Mouse (Mus musculus): Measurements from ENCODE around the gene Akr1b10. TPM values are rescaled to one million over a fixed set of nuclear protein-coding genes. Genes with fewer than 3 reads are reported as not detected.
A peak's percentile ranks its signal among the peaks of the same experiment; 100 is the strongest.
"Not testable (repeated sequence)": the region's sequence is repeated elsewhere in the genome, so short reads cannot be mapped to it uniquely, and the experiment has no call there.

The Akr1b10 gene
- polyA plus RNA-seq, 1 experiment from 2014 or later = 12.3 TPM

- Histone ChIP-seq H3K9ac (no peak overlapping the region), H3K9me3 (no peaks in the 10 kb centered on the region), H3K27ac (no peak overlapping the region), H3K4me2 (replicated peaks) (peak overlapping the region; percentile 77; the same call in 1 of the 2 replicates), H3K27me3 (replicated peaks) (no peaks in the 10 kb centered on the region), H3K4me3 (no peak overlapping the region), H3K4me1 (no peaks in the 10 kb centered on the region; the same call in 1 of the 2 replicates), H3K36me3 (no peaks in the 10 kb centered on the region)
- no peak for ATAC-seq (ENCODE audit: low FRiP score, low read depth)
- WGBS = 51% methylated on average over 8 of the region's 8 CpGs
Measured at GRCm38 (mm10) chr6:34383401-34383800, 617 bp upstream of the Akr1b10 start.

GRCm38 (mm10) chr6:34384701-34385370, 818 bp downstream of the Akr1b10 start:
- WGBS = 4% methylated on average over 13 of the region's 13 CpGs
- H3K4me2 ChIP-seq (replicated peaks) = peak overlapping the region; percentile 77
- no peaks in the 10 kb centered on the region for H3K27me3 ChIP-seq (replicated peaks)
- no peaks in the 10 kb centered on the region for H3K9me3 ChIP-seq
- H3K4me3 ChIP-seq = peak overlapping the region; percentile 43
- 0 out of 2 replicates have a peak overlapping the region, but pooled peaks have one; percentile 48 for H3K9ac ChIP-seq
- ATAC-seq (ENCODE audit: low FRiP score, low read depth) = 0 out of 2 replicates have a peak, but pooled peaks have one; percentile 56
- no peaks in the 10 kb centered on the region for H3K36me3 ChIP-seq
- H3K4me1 ChIP-seq = no peaks in the 10 kb centered on the region; the same call in 1 of the 2 replicates
- no peak overlapping the region for H3K27ac ChIP-seq

DNA sequence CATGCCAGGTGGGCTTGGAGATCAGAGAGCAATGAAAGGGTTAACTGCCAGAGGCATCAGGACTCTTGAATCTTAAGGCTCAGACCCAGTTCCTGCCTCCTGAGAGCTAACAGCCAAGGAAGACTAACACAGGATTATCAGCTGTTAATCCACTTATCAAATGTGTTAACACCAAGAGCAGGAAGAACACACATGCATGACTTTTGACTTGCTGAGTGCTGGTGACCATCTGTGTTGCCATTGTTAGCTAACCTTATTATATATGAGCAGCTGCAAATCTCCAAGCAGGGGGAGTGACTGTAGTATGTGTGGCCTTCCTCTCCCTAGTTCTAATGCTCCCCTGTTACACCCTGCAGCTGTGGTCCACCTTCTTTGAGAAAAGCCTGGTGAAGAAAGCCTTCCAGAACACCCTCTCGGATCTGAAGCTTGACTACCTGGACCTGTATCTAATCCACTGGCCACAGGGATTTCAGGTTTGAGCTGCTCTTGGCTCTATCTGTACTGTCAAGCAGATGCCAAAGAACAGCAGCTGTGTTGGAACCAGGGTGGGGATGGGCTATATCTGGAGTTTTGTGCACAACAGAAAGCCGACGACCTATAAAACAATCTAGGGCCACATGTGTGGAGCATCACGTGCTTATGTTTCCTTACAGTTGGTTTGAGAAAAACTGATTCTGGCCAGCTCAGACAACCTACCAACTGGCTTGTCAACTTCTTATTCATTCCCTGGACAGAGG, 4.6 kb downstream of the Akr1b10 start:
- Histone ChIP-seq H3K27me3 (replicated peaks) (no peaks in the 10 kb centered on the region), H3K4me2 (replicated peaks) (no peak overlapping the region), H3K9me3 (no peaks in the 10 kb centered on the region), H3K36me3 (no peaks in the 10 kb centered on the region), H3K27ac (no peak overlapping the region), H3K4me3 (no peak overlapping the region), H3K4me1 (no peaks in the 10 kb centered on the region; the same call in 1 of the 2 replicates), H3K9ac (no peak overlapping the region)
- ATAC-seq (ENCODE audit: low FRiP score, low read depth) = no peak
- whole genome bisulfite sequencing = 96% methylated on average over 4 of the region's 4 CpGs

DNA sequence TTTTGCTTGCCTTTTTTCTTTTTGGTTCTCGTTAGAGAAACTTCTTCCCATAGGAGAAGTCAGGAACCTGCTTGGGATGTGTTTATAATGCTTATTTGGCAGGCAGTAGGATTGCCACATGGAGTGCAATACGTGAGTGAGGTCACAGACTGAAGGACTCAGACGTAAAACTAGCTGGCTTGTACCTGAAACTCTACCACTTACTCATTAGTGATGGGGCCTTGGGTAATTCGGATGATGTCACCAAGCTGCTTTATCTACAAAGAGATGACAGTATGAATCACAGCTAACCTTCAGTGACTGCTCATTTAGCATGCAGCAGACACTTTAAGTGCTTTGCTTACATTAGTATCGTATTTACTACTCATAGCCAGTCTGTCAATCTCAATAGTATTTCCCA, 11.9 kb downstream of the Akr1b10 start:
- no peaks in the 10 kb centered on the region for H3K27me3 ChIP-seq (replicated peaks)
- ATAC-seq (ENCODE audit: low FRiP score, low read depth) = no peak
- H3K4me3 ChIP-seq = no peak overlapping the region
- H3K9me3 ChIP-seq = no peaks in the 10 kb centered on the region
- H3K4me2 ChIP-seq (replicated peaks) = no peak overlapping the region
- H3K9ac ChIP-seq = no peak overlapping the region
- WGBS = 88% methylated on average over 5 of the region's 5 CpGs
- no peaks in the 10 kb centered on the region for H3K4me1 ChIP-seq
- H3K36me3 ChIP-seq = no peaks in the 10 kb centered on the region
- H3K27ac ChIP-seq = no peak overlapping the region

DNA sequence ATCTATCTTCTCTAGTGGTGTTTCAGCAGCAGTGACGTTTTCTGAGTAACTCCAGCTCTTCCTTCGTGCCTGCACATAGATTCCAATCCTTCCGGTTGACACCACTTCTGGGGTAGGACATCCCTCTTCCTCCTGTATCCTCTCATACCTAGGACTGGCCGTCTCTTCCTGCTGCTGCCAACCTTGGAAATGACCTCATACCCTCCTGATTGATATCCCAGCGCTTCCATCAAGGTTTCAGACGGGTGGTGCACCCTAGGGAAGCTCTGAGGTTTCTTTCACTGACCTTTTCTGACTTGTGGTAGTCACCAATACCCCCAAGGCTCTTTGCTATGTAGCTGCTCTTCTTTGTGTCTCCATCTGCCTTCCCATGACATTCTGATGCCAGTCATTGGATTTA, 14.4 kb downstream of the Akr1b10 start:
- 83% methylated on average over 6 of the region's 6 CpGs for WGBS
- no peaks in the 10 kb centered on the region for H3K36me3 ChIP-seq
- no peak for ATAC-seq (ENCODE audit: low FRiP score, low read depth)
- no peaks in the 10 kb centered on the region for H3K4me1 ChIP-seq
- H3K9me3 ChIP-seq = no peaks in the 10 kb centered on the region
- H3K27me3 ChIP-seq (replicated peaks) = no peaks in the 10 kb centered on the region
- no peak overlapping the region for H3K27ac ChIP-seq
- H3K4me3 ChIP-seq = no peak overlapping the region
- H3K4me2 ChIP-seq (replicated peaks) = no peak overlapping the region
- no peak overlapping the region for H3K9ac ChIP-seq

DNA sequence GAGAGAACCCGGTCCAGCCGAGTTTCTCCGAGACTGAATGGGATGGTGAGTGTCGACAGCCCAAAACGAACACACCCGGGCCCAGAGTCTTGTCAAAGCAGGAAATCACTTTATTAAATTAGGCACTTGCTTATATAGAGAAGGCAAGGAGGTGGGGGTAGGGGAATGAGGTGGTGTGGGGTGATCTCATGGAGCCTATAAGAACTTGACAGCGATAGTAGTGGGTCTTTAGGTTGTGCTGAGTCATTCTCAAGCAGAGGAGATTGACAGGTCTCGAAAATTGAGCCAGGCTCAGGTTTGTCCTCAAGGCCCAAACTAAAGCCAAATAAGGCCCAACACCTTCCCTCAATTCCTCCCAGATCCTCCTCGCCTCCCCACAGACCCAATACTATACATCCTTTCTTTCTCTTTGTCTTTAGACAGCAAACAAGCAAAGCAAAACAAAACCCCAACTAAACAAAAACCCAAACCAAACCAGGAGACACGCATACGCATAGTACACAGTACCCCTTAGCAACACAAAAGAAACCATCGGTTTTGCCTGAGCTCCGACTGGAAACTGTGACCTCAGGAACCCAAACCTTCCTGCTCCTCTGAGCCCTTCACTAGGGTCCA, 15.7 kb downstream of the Akr1b10 start:
- WGBS = 89% methylated on average over 13 of the region's 13 CpGs
- no peak overlapping the region for H3K4me2 ChIP-seq (replicated peaks)
- H3K27me3 ChIP-seq (replicated peaks) = no peaks in the 10 kb centered on the region
- no peak overlapping the region for H3K27ac ChIP-seq
- H3K36me3 ChIP-seq = no peaks in the 10 kb centered on the region
- ATAC-seq (ENCODE audit: low FRiP score, low read depth) = no peak
- no peaks in the 10 kb centered on the region for H3K4me1 ChIP-seq
- H3K9ac ChIP-seq = no peak overlapping the region
- no peaks in the 10 kb centered on the region for H3K9me3 ChIP-seq
- no peak overlapping the region for H3K4me3 ChIP-seq

- H3K4me3 ChIP-seq = no peak overlapping the region
- H3K9me3 ChIP-seq = no peaks in the 10 kb centered on the region
- H3K27me3 ChIP-seq (replicated peaks) = no peaks in the 10 kb centered on the region
- no peak overlapping the region for H3K4me2 ChIP-seq (replicated peaks)
- H3K9ac ChIP-seq = no peak overlapping the region
- no peaks in the 10 kb centered on the region for H3K4me1 ChIP-seq
- ATAC-seq (ENCODE audit: low FRiP score, low read depth) = no peak
- WGBS = 85% methylated on average over 2 of the region's 2 CpGs
- no peaks in the 10 kb centered on the region for H3K36me3 ChIP-seq
- H3K27ac ChIP-seq = no peak overlapping the region
Measured at GRCm38 (mm10) chr6:34400696-34401095, 16.7 kb downstream of the Akr1b10 start.

- no peaks in the 10 kb centered on the region for H3K27me3 ChIP-seq (replicated peaks)
- no peak for ATAC-seq (ENCODE audit: low FRiP score, low read depth)
- H3K4me3 ChIP-seq = no peak overlapping the region
- WGBS = 89% methylated on average over 4 of the region's 4 CpGs
- H3K36me3 ChIP-seq = no peaks in the 10 kb centered on the region
- H3K4me2 ChIP-seq (replicated peaks) = no peak overlapping the region
- no peak overlapping the region for H3K9ac ChIP-seq
- no peaks in the 10 kb centered on the region for H3K4me1 ChIP-seq
- H3K27ac ChIP-seq = no peak overlapping the region
- no peaks in the 10 kb centered on the region for H3K9me3 ChIP-seq
Measured at GRCm38 (mm10) chr6:34406746-34407145, 22.7 kb downstream of the Akr1b10 start.

DNA sequence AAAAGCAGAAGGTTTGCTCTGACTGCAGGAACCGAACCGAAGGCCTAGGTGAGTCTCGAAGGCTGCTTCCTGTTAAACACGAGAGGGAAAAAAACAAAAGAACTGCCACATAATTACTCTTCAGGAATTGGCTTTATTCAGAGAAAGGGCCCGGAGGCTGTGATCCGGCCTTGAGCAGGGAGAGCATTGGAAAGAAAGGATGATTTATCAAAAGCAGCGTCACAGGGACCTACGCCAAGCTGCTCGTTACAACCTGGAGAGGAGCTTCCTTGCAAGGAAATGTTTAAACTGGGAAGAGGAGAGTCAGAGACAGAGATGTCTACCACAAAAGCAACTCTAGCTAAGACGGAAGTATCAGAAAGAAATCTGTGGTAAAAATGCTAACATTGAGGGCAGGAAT, 23.4 kb downstream of the Akr1b10 start:
- WGBS = 80% methylated on average over 10 of the region's 10 CpGs
- H3K9me3 ChIP-seq = no peaks in the 10 kb centered on the region
- H3K27me3 ChIP-seq (replicated peaks) = no peaks in the 10 kb centered on the region
- no peak for ATAC-seq (ENCODE audit: low FRiP score, low read depth)
- no peaks in the 10 kb centered on the region for H3K36me3 ChIP-seq
- no peak overlapping the region for H3K9ac ChIP-seq
- no peak overlapping the region for H3K4me3 ChIP-seq
- no peaks in the 10 kb centered on the region for H3K4me1 ChIP-seq
- no peak overlapping the region for H3K27ac ChIP-seq
- H3K4me2 ChIP-seq (replicated peaks) = no peak overlapping the region

- 79% methylated on average over 6 of the region's 6 CpGs for WGBS
- ATAC-seq (ENCODE audit: low FRiP score, low read depth) = no peak
- H3K4me3 ChIP-seq = no peak within 1 kb of the TSS
- H3K27ac ChIP-seq = no peak within 1 kb of the TSS
- H3K36me3 ChIP-seq = no peaks in the 10 kb centered on the region
- H3K27me3 ChIP-seq (replicated peaks) = no peaks in the 10 kb centered on the region
- no peak within 1 kb of the TSS for H3K9ac ChIP-seq
- H3K9me3 ChIP-seq = no peaks in the 10 kb centered on the region
- H3K4me2 ChIP-seq (replicated peaks) = no peak within 1 kb of the TSS
- no peaks in the 10 kb centered on the region for H3K4me1 ChIP-seq
Measured at GRCm38 (mm10) chr6:34412023-34412422, 28.0 kb downstream of the Akr1b10 start, which contains the start of gene Akr1b7. Gene Akr1b7 (plus strand): TSS chr6:34412334.

- H3K4me1 ChIP-seq = no peaks in the 10 kb centered on the region
- H3K36me3 ChIP-seq = no peaks in the 10 kb centered on the region
- H3K9me3 ChIP-seq = no peaks in the 10 kb centered on the region
- H3K4me3 ChIP-seq = no peak overlapping the region
- ATAC-seq (ENCODE audit: low FRiP score, low read depth) = no peak
- H3K4me2 ChIP-seq (replicated peaks) = no peak overlapping the region
- no peak overlapping the region for H3K27ac ChIP-seq
- WGBS = 77% methylated on average over 1 of the region's 1 CpGs
- H3K9ac ChIP-seq = no peak overlapping the region
- no peaks in the 10 kb centered on the region for H3K27me3 ChIP-seq (replicated peaks)
Measured at GRCm38 (mm10) chr6:34412688-34413087, 28.7 kb downstream of the Akr1b10 start.

- not testable (repeated sequence) for H3K4me3 ChIP-seq; H3K27ac ChIP-seq; H3K27me3 ChIP-seq (replicated peaks); H3K4me1 ChIP-seq; H3K4me2 ChIP-seq (replicated peaks); H3K9ac ChIP-seq; ATAC-seq (ENCODE audit: low FRiP score, low read depth); H3K36me3 ChIP-seq; H3K9me3 ChIP-seq
- WGBS = 78% methylated on average over 1 of the region's 1 CpGs
Measured at GRCm38 (mm10) chr6:34413386-34413785, 29.4 kb downstream of the Akr1b10 start.

All from neural tube, embryonic 12.5 days (tissue).